Mouse (Mus musculus) left cerebral cortex, postnatal 4 days (tissue): ENCODE data around the gene Ect2l. TPM values are rescaled to one million over a fixed set of nuclear protein-coding genes. Genes with fewer than 3 reads are reported as not detected.

Experiments used
- DNase-seq: peaks from one replicate; pipeline ENCODE4 v3.0.0-alpha.2; 2022
- intact Hi-C: fragments of 180-260 bp; cut with DNase I; formaldehyde crosslinking; loops from one replicate; pipeline ENCODE4 v1.15.1; 2025
- total RNA-seq, 2 experiments: library from RNA; stranded (reverse); gene quantifications; 2 replicates each; pipeline ENCODE4 v1.2.3; 2021

The Ect2l gene
- total RNA-seq, 2 experiments from 2014 or later = 0.18 to 0.52 TPM

GRCm38 (mm10) chr10:18102166-18102565, 108.5 kb downstream of the Ect2l start:
- no peak for DNase-seq
- intact Hi-C loops = no loop called here

- no peak for DNase-seq
- intact Hi-C loops = no loop called here
Measured at GRCm38 (mm10) chr10:18090691-18091090, 120.0 kb downstream of the Ect2l start.

GRCm38 (mm10) chr10:18082772-18083171, 127.9 kb downstream of the Ect2l start:
- DNase-seq = no peak
- intact Hi-C loops = no loop called here

GRCm38 (mm10) chr10:18081536-18081935, 129.2 kb downstream of the Ect2l start:
- intact Hi-C loops = no loop called here
- no peak for DNase-seq

Other genes with a start within 250 kb of the Ect2l start
- gene Abracl, start 187.6 kb downstream of the Ect2l start, total RNA-seq = 10 to 100 TPM; 40.1 to 49.3 TPM
- 10 to 100 TPM; 64.1 to 69.4 TPM for gene Reps1, start 155.0 kb downstream of the Ect2l start, total RNA-seq
- gene Ccdc28a, start 24.1 kb upstream of the Ect2l start, total RNA-seq = 1 to 10 TPM; 4.4 to 4.7 TPM
- gene Nhsl1, start 108.1 kb upstream of the Ect2l start, total RNA-seq = 10 to 100 TPM; 27.5 to 27.9 TPM